Mouse (Mus musculus): ENCODE results near the gene Gm49388.

Gene Gm49388

GRCm38 (mm10) chr7:127785308-127785707 is at the start of gene Gm49388:
Gm49388 (plus strand) TSS chr7:127785608.
- no peak for DNase-seq

GRCm38 (mm10) chr7:127744366-127745045 is 40.9 kb upstream of the Gm49388 start, which contains the start of gene Fbxl19:
Fbxl19 (plus strand) TSS chr7:127744543.
- DNase-seq: peak; percentile 82

- DNase-seq: peak; percentile 95
Measured at GRCm38 (mm10) chr7:127745251-127745651, 40.2 kb upstream of the Gm49388 start.

GRCm38 (mm10) chr7:127745652-127746493 is 39.5 kb upstream of the Gm49388 start:
- peak; percentile 99 for DNase-seq

- DNase-seq: peak; percentile 32
Measured at GRCm38 (mm10) chr7:127746494-127747491, 38.6 kb upstream of the Gm49388 start.

- DNase-seq: no peak
Measured at GRCm38 (mm10) chr7:127747559-127748234, 37.7 kb upstream of the Gm49388 start.

GRCm38 (mm10) chr7:127748235-127748560 is 37.2 kb upstream of the Gm49388 start:
- no peak for DNase-seq

GRCm38 (mm10) chr7:127750131-127751127 is 35.0 kb upstream of the Gm49388 start:
- DNase-seq: peak; percentile 42

- DNase-seq: no peak
Measured at GRCm38 (mm10) chr7:127751619-127752018, 33.8 kb upstream of the Gm49388 start.

- DNase-seq: no peak
Measured at GRCm38 (mm10) chr7:127752069-127752468, 33.3 kb upstream of the Gm49388 start.

- no peak for DNase-seq
Measured at GRCm38 (mm10) chr7:127753158-127753557, 32.2 kb upstream of the Gm49388 start.

GRCm38 (mm10) chr7:127753741-127754140 is 31.7 kb upstream of the Gm49388 start:
- no peak for DNase-seq

GRCm38 (mm10) chr7:127759716-127760115 is 25.7 kb upstream of the Gm49388 start:
- no peak for DNase-seq

GRCm38 (mm10) chr7:127760478-127760877 is 24.9 kb upstream of the Gm49388 start:
- no peak for DNase-seq

- peak; percentile 80 for DNase-seq
Measured at GRCm38 (mm10) chr7:127761026-127761425, 24.4 kb upstream of the Gm49388 start.

GRCm38 (mm10) chr7:127763642-127764041 is 21.8 kb upstream of the Gm49388 start:
- no peak for DNase-seq

- peak; percentile 53 for DNase-seq
Measured at GRCm38 (mm10) chr7:127765756-127766155, 19.7 kb upstream of the Gm49388 start.

- no peak for DNase-seq
Measured at GRCm38 (mm10) chr7:127766851-127767609, 18.4 kb upstream of the Gm49388 start.

GRCm38 (mm10) chr7:127767671-127768345 is 17.6 kb upstream of the Gm49388 start:
- no peak for DNase-seq
